Mouse (Mus musculus) limb, embryonic 11.5 days (tissue): ENCODE results near the gene Ttc21a. TPM values are rescaled to one million over a fixed set of nuclear protein-coding genes. Genes with fewer than 3 reads are reported as not detected.

Experiments
- ATAC-seq: fragments of 200-750 bp; cut with Nextera tagmentation; 2 replicates; pipeline ENCODE4 v1.8.0; 2017; ENCODE audit warnings: low read depth; ENCODE audit not compliant: insufficient number of reproducible peaks, low FRiP score, low TSS enrichment
- DNase-seq: peaks from one replicate; pipeline ENCODE4 v3.0.0-alpha.2; 2015; ENCODE audit warnings: low spot score
- H3K27ac ChIP-seq: fragments of 300-500 bp; sonication (generic); replicated peaks from 2 replicates; pipeline ENCODE4 v1.5.1; 2014; ENCODE audit warnings: low read depth, mild to moderate bottlenecking, low read length
- H3K27me3 ChIP-seq: fragments of 300-500 bp; sonication (generic); 2 replicates; pipeline ENCODE4 v1.6.1; 2014; ENCODE audit warnings: mild to moderate bottlenecking, low read length, mixed read lengths; ENCODE audit not compliant: control insufficient read depth, insufficient read depth
- H3K36me3 ChIP-seq: fragments of 300-500 bp; sonication (generic); 2 replicates; pipeline ENCODE4 v1.6.1; 2014; ENCODE audit warnings: mild to moderate bottlenecking, low read length, moderate library complexity, mixed read lengths; ENCODE audit not compliant: control insufficient read depth, insufficient read depth
- H3K4me1 ChIP-seq: fragments of 300-500 bp; sonication (generic); 2 replicates; pipeline ENCODE4 v1.6.1; 2014; ENCODE audit warnings: low read length, mixed read lengths; ENCODE audit not compliant: control insufficient read depth, insufficient read depth
- H3K4me2 ChIP-seq: fragments of 300-500 bp; sonication (generic); 2 replicates; pipeline ENCODE4 v1.6.1; 2014; ENCODE audit warnings: low read depth, mild to moderate bottlenecking, moderate library complexity; ENCODE audit not compliant: severe bottlenecking
- H3K4me3 ChIP-seq: fragments of 300-500 bp; sonication (generic); 2 replicates; pipeline ENCODE4 v1.5.1; 2014; ENCODE audit warnings: low read depth, low read length
- H3K9ac ChIP-seq: fragments of 300-500 bp; sonication (generic); 2 replicates; pipeline ENCODE4 v1.6.1; 2014; ENCODE audit warnings: mild to moderate bottlenecking, low read length
- H3K9me3 ChIP-seq: fragments of 300-500 bp; sonication (generic); 2 replicates; pipeline ENCODE4 v1.6.1; 2016; ENCODE audit warnings: low read length; ENCODE audit not compliant: control insufficient read depth
- WGBS: fragments of 180-500 bp; shearing (Covaris S2); extraction: QIAGEN DNeasy Blood & Tissue Kit; methylation state at CpG from one replicate; pipeline ENCODE4 v1.1.7; 2014; 5-methylcytosine and 5-hydroxymethylcytosine counted together
- polyA plus RNA-seq: library from polyadenylated mRNA; unstranded; fragments of >200 nt; fragmentation: Nextera tagmentation; extraction: Ambion mirVana; gene quantifications from 2 replicates; pipeline ENCODE4 v1.2.1, GENCODE M21; 2014

Ttc21a gene
- polyA plus RNA-seq, 1 experiment from 2014 or later = 0.35 TPM

- Histone ChIP-seq H3K9ac (no peak overlapping the region), H3K4me3 (no peak overlapping the region), H3K4me2 (no peak overlapping the region), H3K36me3 (peaks cover 14% of the 10 kb centered on the region), H3K4me1 (peaks cover 21% of the 10 kb centered on the region), H3K9me3 (no peaks in the 10 kb centered on the region), H3K27me3 (no peaks in the 10 kb centered on the region), H3K27ac (no peak overlapping the region)
- DNase-seq (no peak), ATAC-seq (no peak)
- 92% methylated on average over 27 of the region's 27 CpGs for WGBS
Measured at GRCm38 (mm10) chr9:119973869-119974520, 36.6 kb downstream of the Ttc21a start.

GRCm38 (mm10) chr9:119974609-119975008, 37.2 kb downstream of the Ttc21a start:
- no peak for DNase-seq
- no peak for ATAC-seq
- Histone ChIP-seq H3K27ac (no peak overlapping the region), H3K4me3 (no peak overlapping the region), H3K9me3 (no peaks in the 10 kb centered on the region), H3K4me1 (peaks cover 23% of the 10 kb centered on the region), H3K9ac (no peak overlapping the region), H3K4me2 (no peak overlapping the region), H3K27me3 (no peaks in the 10 kb centered on the region), H3K36me3 (peaks cover 14% of the 10 kb centered on the region)
- WGBS = 87% methylated on average over 5 of the region's 5 CpGs

- Histone ChIP-seq H3K36me3 (peaks cover 14% of the 10 kb centered on the region), H3K4me2 (no peak overlapping the region), H3K4me3 (no peak overlapping the region), H3K9me3 (no peaks in the 10 kb centered on the region), H3K4me1 (peaks cover 27% of the 10 kb centered on the region), H3K27ac (no peak overlapping the region), H3K9ac (no peak overlapping the region), H3K27me3 (no peaks in the 10 kb centered on the region)
- WGBS = 98% methylated on average over 4 of the region's 4 CpGs
- no peak for DNase-seq
- no peak for ATAC-seq
Measured at GRCm38 (mm10) chr9:119975286-119975685, 37.9 kb downstream of the Ttc21a start.

GRCm38 (mm10) chr9:119976704-119977556, 39.5 kb downstream of the Ttc21a start:
- Histone ChIP-seq H3K27me3 (no peaks in the 10 kb centered on the region), H3K9ac (no peak overlapping the region), H3K36me3 (peaks cover 14% of the 10 kb centered on the region), H3K9me3 (no peaks in the 10 kb centered on the region), H3K4me3 (no peak overlapping the region), H3K4me1 (peaks cover 42% of the 10 kb centered on the region), H3K27ac (0 out of 2 replicates have a peak overlapping the region, but pooled peaks have one; percentile 36), H3K4me2 (no peak overlapping the region)
- ATAC-seq (no peak), DNase-seq (no peak)
- WGBS = 45% methylated on average over 16 of the region's 17 CpGs

- H3K36me3 ChIP-seq = peaks cover 11% of the 10 kb centered on the region
- H3K4me3 ChIP-seq = no peak overlapping the region
- H3K9me3 ChIP-seq = no peaks in the 10 kb centered on the region
- ATAC-seq (no peak), DNase-seq (no peak)
- no peak overlapping the region for H3K27ac ChIP-seq
- H3K4me1 ChIP-seq = peaks cover 49% of the 10 kb centered on the region
- no peaks in the 10 kb centered on the region for H3K27me3 ChIP-seq
- H3K4me2 ChIP-seq = no peak overlapping the region
- WGBS = 47% methylated on average over 5 of the region's 5 CpGs
- H3K9ac ChIP-seq = no peak overlapping the region
Measured at GRCm38 (mm10) chr9:119977557-119978060, 40.2 kb downstream of the Ttc21a start.

GRCm38 (mm10) chr9:119978151-119978810, 40.9 kb downstream of the Ttc21a start:
- no peaks in the 10 kb centered on the region for H3K27me3 ChIP-seq
- H3K9ac ChIP-seq = no peak overlapping the region
- H3K4me2 ChIP-seq = no peak overlapping the region
- ATAC-seq = no peak
- H3K4me1 ChIP-seq = peaks cover 55% of the 10 kb centered on the region
- H3K9me3 ChIP-seq = no peaks in the 10 kb centered on the region
- H3K27ac ChIP-seq = no peak overlapping the region
- H3K4me3 ChIP-seq = no peak overlapping the region
- 59% methylated on average over 9 of the region's 9 CpGs for WGBS
- no peak for DNase-seq
- peaks cover 9% of the 10 kb centered on the region; the same call in 1 of the 2 replicates for H3K36me3 ChIP-seq

- WGBS = 84% methylated on average over 6 of the region's 6 CpGs
- H3K36me3 ChIP-seq = peaks cover 3% of the 10 kb centered on the region; the same call in 1 of the 2 replicates
- peaks cover 55% of the 10 kb centered on the region for H3K4me1 ChIP-seq
- no peaks in the 10 kb centered on the region for H3K9me3 ChIP-seq
- no peak for ATAC-seq
- H3K27ac ChIP-seq = no peak overlapping the region; the same call in 1 of the 2 replicates
- no peak for DNase-seq
- H3K27me3 ChIP-seq = no peaks in the 10 kb centered on the region
- no peak overlapping the region for H3K4me3 ChIP-seq
- H3K9ac ChIP-seq = no peak overlapping the region
- no peak overlapping the region for H3K4me2 ChIP-seq
Measured at GRCm38 (mm10) chr9:119978811-119979441, 41.5 kb downstream of the Ttc21a start.

- ATAC-seq = no peak
- Histone ChIP-seq H3K4me1 (peaks cover 61% of the 10 kb centered on the region), H3K36me3 (no peaks in the 10 kb centered on the region), H3K27me3 (no peaks in the 10 kb centered on the region), H3K9me3 (no peaks in the 10 kb centered on the region), H3K4me2 (no peak overlapping the region), H3K27ac (no peak overlapping the region), H3K4me3 (no peak overlapping the region), H3K9ac (no peak overlapping the region)
- 71% methylated on average over 2 of the region's 2 CpGs for WGBS
- DNase-seq = no peak
Measured at GRCm38 (mm10) chr9:119979749-119980148, 42.3 kb downstream of the Ttc21a start.
